Mouse (Mus musculus): ENCODE results near the gene Medag.

The Medag gene

GRCm38 (mm10) chr5:149430943-149431342 is 19.4 kb downstream of the Medag start:
- DNase-seq: peak in 1 of 2 experiments; percentile 31

- DNase-seq: no peak
Observed at GRCm38 (mm10) chr5:149433618-149434017, 22.1 kb downstream of the Medag start.

- no peak for DNase-seq
Observed at GRCm38 (mm10) chr5:149434141-149434690, 22.7 kb downstream of the Medag start.

- no peak for DNase-seq
Observed at GRCm38 (mm10) chr5:149436541-149436940, 25.0 kb downstream of the Medag start.

- no peak for DNase-seq
Observed at GRCm38 (mm10) chr5:149437150-149437549, 25.6 kb downstream of the Medag start.

GRCm38 (mm10) chr5:149439531-149440179 is 28.1 kb downstream of the Medag start, which contains the start of gene Tex26:
Gene Tex26, plus strand, starts transcription at chr5:149439660.
- DNase-seq: peak; percentile 64 to 77

GRCm38 (mm10) chr5:149440180-149440573 is 28.6 kb downstream of the Medag start:
- peak; percentile 60 to 76 for DNase-seq

- DNase-seq: no peak
Observed at GRCm38 (mm10) chr5:149441646-149442276, 30.2 kb downstream of the Medag start.

GRCm38 (mm10) chr5:149442277-149442660 is 30.7 kb downstream of the Medag start:
- DNase-seq: no peak

- DNase-seq: no peak
Observed at GRCm38 (mm10) chr5:149444451-149444850, 32.9 kb downstream of the Medag start.

GRCm38 (mm10) chr5:149446495-149446894 is 34.9 kb downstream of the Medag start:
- peak; percentile 43 to 60 for DNase-seq

GRCm38 (mm10) chr5:149447733-149448132 is 36.2 kb downstream of the Medag start:
- DNase-seq: peak in 1 of 2 experiments; percentile 30

GRCm38 (mm10) chr5:149449406-149449805 is 37.9 kb downstream of the Medag start:
- no peak for DNase-seq

GRCm38 (mm10) chr5:149451209-149451681 is 39.7 kb downstream of the Medag start:
- DNase-seq: no peak

- DNase-seq: peak; percentile 74 to 80
Observed at GRCm38 (mm10) chr5:149454281-149454680, 42.7 kb downstream of the Medag start.

- DNase-seq: peak in 1 of 2 experiments; percentile 36
Observed at GRCm38 (mm10) chr5:149456544-149456943, 45.0 kb downstream of the Medag start.

- no peak for DNase-seq
Observed at GRCm38 (mm10) chr5:149462071-149462470, 50.5 kb downstream of the Medag start.

GRCm38 (mm10) chr5:149465305-149465704 is 53.8 kb downstream of the Medag start:
- DNase-seq: no peak

- no peak for DNase-seq
Observed at GRCm38 (mm10) chr5:149474142-149474541, 62.6 kb downstream of the Medag start.

GRCm38 (mm10) chr5:149474701-149475468 is 63.3 kb downstream of the Medag start:
- DNase-seq: no peak

All from thymus, postnatal 36 days (tissue).